Mouse (Mus musculus) retina, postnatal 1 day (tissue): ENCODE data around the gene Isg20.

Experiments used
- DNase-seq: peaks from one replicate; pipeline ENCODE4 v3.0.0-alpha.2; 2012

Isg20 gene

GRCm38 (mm10) chr7:78904175-78904574 is 9.0 kb upstream of the Isg20 start:
- DNase-seq = no peak

- no peak for DNase-seq
Measured at GRCm38 (mm10) chr7:78909026-78909425, 4.2 kb upstream of the Isg20 start.

GRCm38 (mm10) chr7:78910336-78911098 is 2.7 kb upstream of the Isg20 start:
- DNase-seq = no peak

GRCm38 (mm10) chr7:78911209-78911608 is 2.0 kb upstream of the Isg20 start:
- DNase-seq = no peak

GRCm38 (mm10) chr7:78912253-78912973 is 811 bp upstream of the Isg20 start:
- peak; percentile 76 for DNase-seq

- DNase-seq = no peak
Measured at GRCm38 (mm10) chr7:78913649-78914544, 673 bp downstream of the Isg20 start.

- no peak for DNase-seq
Measured at GRCm38 (mm10) chr7:78914545-78914845, 1.3 kb downstream of the Isg20 start.

GRCm38 (mm10) chr7:78914896-78915510 is 1.8 kb downstream of the Isg20 start:
- no peak for DNase-seq

- DNase-seq = no peak
Measured at GRCm38 (mm10) chr7:78918686-78919085, 5.5 kb downstream of the Isg20 start.

- DNase-seq = no peak
Measured at GRCm38 (mm10) chr7:78922506-78922905, 9.3 kb downstream of the Isg20 start.

GRCm38 (mm10) chr7:78924300-78924699 is 11.1 kb downstream of the Isg20 start:
- peak; percentile 88 for DNase-seq

- no peak for DNase-seq
Measured at GRCm38 (mm10) chr7:78924796-78925195, 11.6 kb downstream of the Isg20 start.

GRCm38 (mm10) chr7:78925680-78926079 is 12.5 kb downstream of the Isg20 start:
- no peak for DNase-seq

- no peak for DNase-seq
Measured at GRCm38 (mm10) chr7:78926156-78926555, 12.9 kb downstream of the Isg20 start.

- DNase-seq = no peak
Measured at GRCm38 (mm10) chr7:78927266-78927665, 14.0 kb downstream of the Isg20 start.

- no peak for DNase-seq
Measured at GRCm38 (mm10) chr7:78938957-78939602, 25.9 kb downstream of the Isg20 start.

- DNase-seq = no peak
Measured at GRCm38 (mm10) chr7:78940971-78941370, 27.7 kb downstream of the Isg20 start.

GRCm38 (mm10) chr7:78942544-78942943 is 29.3 kb downstream of the Isg20 start:
- no peak for DNase-seq

GRCm38 (mm10) chr7:78953886-78954572 is 40.8 kb downstream of the Isg20 start:
- peak; percentile 9 for DNase-seq

GRCm38 (mm10) chr7:78954619-78955018 is 41.4 kb downstream of the Isg20 start:
- no peak for DNase-seq

- no peak for DNase-seq
Measured at GRCm38 (mm10) chr7:78955086-78955485, 41.9 kb downstream of the Isg20 start.
